Mouse (Mus musculus): Measurements from ENCODE around the gene Atxn1. TPM values are rescaled to one million over a fixed set of nuclear protein-coding genes. Genes with fewer than 3 reads are reported as not detected.

The Atxn1 gene
- polyA plus RNA-seq, 1 experiment = not detected

- TF ChIP-seq POLR2A (IDR thresholded peaks at IDR 0.05; ENCODE audit: insufficient read depth, low read depth, low read length) (no peak), CTCF (IDR thresholded peaks at IDR 0.05; ENCODE audit: insufficient read depth, low read depth, low read length) (no peak)
- H3K4me1 ChIP-seq (ENCODE audit: control insufficient read depth, insufficient read depth, low read length) = peaks cover 30% of the 10 kb centered on the region
- H3K4me3 ChIP-seq (ENCODE audit: insufficient read depth, low read depth, low read length) = no peak overlapping the region
- WGBS = 48% methylated on average over 8 of the region's 8 CpGs
- no peak overlapping the region for H3K27ac ChIP-seq (ENCODE audit: insufficient read depth, low read depth, low read length)
Measured at GRCm38 (mm10) chr13:45514832-45515422, 449.9 kb downstream of the Atxn1 start.

- Histone ChIP-seq H3K4me1 (ENCODE audit: control insufficient read depth, insufficient read depth, low read length) (peaks cover 33% of the 10 kb centered on the region), H3K27ac (ENCODE audit: insufficient read depth, low read depth, low read length) (no peak overlapping the region), H3K4me3 (ENCODE audit: insufficient read depth, low read depth, low read length) (no peak overlapping the region)
- WGBS = 93% methylated on average over 5 of the region's 5 CpGs
- TF ChIP-seq POLR2A (IDR thresholded peaks at IDR 0.05; ENCODE audit: insufficient read depth, low read depth, low read length) (no peak), CTCF (IDR thresholded peaks at IDR 0.05; ENCODE audit: insufficient read depth, low read depth, low read length) (no peak)
Measured at GRCm38 (mm10) chr13:45514115-45514514, 450.7 kb downstream of the Atxn1 start.

- 91% methylated on average over 12 of the region's 12 CpGs for WGBS
- Histone ChIP-seq H3K27ac (ENCODE audit: insufficient read depth, low read depth, low read length) (no peak overlapping the region), H3K4me1 (ENCODE audit: control insufficient read depth, insufficient read depth, low read length) (peaks cover 36% of the 10 kb centered on the region), H3K4me3 (ENCODE audit: insufficient read depth, low read depth, low read length) (no peak overlapping the region)
- no peak for TF ChIP-seq CTCF (IDR thresholded peaks at IDR 0.05; ENCODE audit: insufficient read depth, low read depth, low read length)
- no peak for TF ChIP-seq POLR2A (IDR thresholded peaks at IDR 0.05; ENCODE audit: insufficient read depth, low read depth, low read length)
Measured at GRCm38 (mm10) chr13:45513009-45513984, 451.5 kb downstream of the Atxn1 start.

- Histone ChIP-seq H3K27ac (ENCODE audit: insufficient read depth, low read depth, low read length) (no peak overlapping the region), H3K4me1 (ENCODE audit: control insufficient read depth, insufficient read depth, low read length) (peaks cover 37% of the 10 kb centered on the region), H3K4me3 (ENCODE audit: insufficient read depth, low read depth, low read length) (no peak overlapping the region)
- 88% methylated on average over 8 of the region's 8 CpGs for WGBS
- TF ChIP-seq CTCF (IDR thresholded peaks at IDR 0.05; ENCODE audit: insufficient read depth, low read depth, low read length) (no peak), POLR2A (IDR thresholded peaks at IDR 0.05; ENCODE audit: insufficient read depth, low read depth, low read length) (no peak)
Measured at GRCm38 (mm10) chr13:45512531-45512930, 452.3 kb downstream of the Atxn1 start.

- Histone ChIP-seq H3K4me1 (ENCODE audit: control insufficient read depth, insufficient read depth, low read length) (peaks cover 32% of the 10 kb centered on the region), H3K4me3 (ENCODE audit: insufficient read depth, low read depth, low read length) (no peak overlapping the region), H3K27ac (ENCODE audit: insufficient read depth, low read depth, low read length) (no peak overlapping the region)
- TF ChIP-seq CTCF (IDR thresholded peaks at IDR 0.05; ENCODE audit: insufficient read depth, low read depth, low read length) (no peak), POLR2A (IDR thresholded peaks at IDR 0.05; ENCODE audit: insufficient read depth, low read depth, low read length) (no peak)
- 92% methylated on average over 6 of the region's 6 CpGs for WGBS
Measured at GRCm38 (mm10) chr13:45511706-45512435, 452.9 kb downstream of the Atxn1 start.

- WGBS = 53% methylated on average over 6 of the region's 6 CpGs
- TF ChIP-seq CTCF (IDR thresholded peaks at IDR 0.05; ENCODE audit: insufficient read depth, low read depth, low read length) (no peak), POLR2A (IDR thresholded peaks at IDR 0.05; ENCODE audit: insufficient read depth, low read depth, low read length) (no peak)
- Histone ChIP-seq H3K27ac (ENCODE audit: insufficient read depth, low read depth, low read length) (no peak overlapping the region), H3K4me3 (ENCODE audit: insufficient read depth, low read depth, low read length) (no peak overlapping the region), H3K4me1 (ENCODE audit: control insufficient read depth, insufficient read depth, low read length) (peaks cover 15% of the 10 kb centered on the region)
Measured at GRCm38 (mm10) chr13:45509366-45509765, 455.4 kb downstream of the Atxn1 start.

- peaks cover 15% of the 10 kb centered on the region for H3K4me1 ChIP-seq (ENCODE audit: control insufficient read depth, insufficient read depth, low read length)
- H3K4me3 ChIP-seq (ENCODE audit: insufficient read depth, low read depth, low read length) = peak overlapping the region; percentile 64
- TF ChIP-seq CTCF (IDR thresholded peaks at IDR 0.05; ENCODE audit: insufficient read depth, low read depth, low read length) = no peak
- peak; percentile 30; the same call in 1 of the 2 replicates for TF ChIP-seq POLR2A (IDR thresholded peaks at IDR 0.05; ENCODE audit: insufficient read depth, low read depth, low read length)
- 2% methylated on average over 8 of the region's 8 CpGs for WGBS
- no peak overlapping the region for H3K27ac ChIP-seq (ENCODE audit: insufficient read depth, low read depth, low read length)
Measured at GRCm38 (mm10) chr13:45508495-45508894, 456.3 kb downstream of the Atxn1 start.

GRCm38 (mm10) chr13:45507274-45508229 lies 457.3 kb downstream of the Atxn1 start, which contains the start of gene Gmpr:
Gmpr (plus strand) TSS chr13:45507444.
- Histone ChIP-seq H3K4me1 (ENCODE audit: control insufficient read depth, insufficient read depth, low read length) (peaks cover 13% of the 10 kb centered on the region), H3K4me3 (ENCODE audit: insufficient read depth, low read depth, low read length) (peak within 1 kb of the TSS; percentile 64), H3K27ac (ENCODE audit: insufficient read depth, low read depth, low read length) (peak within 1 kb of the TSS; percentile 29)
- 1% methylated on average over 62 of the region's 63 CpGs for WGBS
- peak; percentile 58; the same call in 1 of the 2 replicates for TF ChIP-seq POLR2A (IDR thresholded peaks at IDR 0.05; ENCODE audit: insufficient read depth, low read depth, low read length)
- TF ChIP-seq CTCF (IDR thresholded peaks at IDR 0.05; ENCODE audit: insufficient read depth, low read depth, low read length) = no peak

Measured in olfactory bulb, adult 2 months (tissue).